Mouse (Mus musculus) skeletal muscle tissue, postnatal 0 days (tissue): ENCODE measurements around the gene Kcnj3. TPM values are rescaled to one million over a fixed set of nuclear protein-coding genes. Genes with fewer than 3 reads are reported as not detected.

ENCODE experiments used
- polyA plus RNA-seq: library from polyadenylated mRNA; unstranded; fragments of >200 nt; fragmentation: Nextera tagmentation; extraction: Ambion mirVana; gene quantifications from 2 replicates; pipeline ENCODE4 v1.2.1, GENCODE M21; 2015

Gene Kcnj3
- polyA plus RNA-seq = 0.77 and 1.1 TPM in 2 replicates

DNA sequence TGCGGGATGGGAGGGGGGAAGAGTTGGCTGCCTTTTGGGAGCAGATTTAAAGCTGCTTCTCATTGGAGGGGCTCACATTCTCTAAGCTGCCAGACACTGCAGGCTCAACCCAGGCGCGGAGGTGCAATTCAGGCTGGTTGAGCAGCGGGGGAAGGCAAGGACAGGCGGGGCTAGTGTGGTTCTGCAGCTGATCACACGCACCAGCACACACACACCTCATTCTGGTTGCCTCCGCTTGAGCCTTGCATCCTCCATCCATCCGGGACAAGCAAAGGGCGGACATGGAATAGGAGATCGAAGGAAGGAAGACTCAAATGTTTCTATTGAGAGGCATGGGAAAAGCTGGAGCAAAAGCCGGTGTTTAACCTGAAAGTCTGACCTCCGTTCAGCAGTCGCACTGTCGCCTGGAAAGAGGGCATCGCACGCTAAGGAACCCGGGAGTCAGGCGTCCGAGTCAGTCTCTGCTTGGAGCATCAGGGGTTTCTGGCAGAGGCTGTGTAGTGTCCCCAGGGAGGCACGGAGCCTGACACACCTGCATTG, at the start of gene Kcnj3:
Kcnj3 (plus strand) TSS at position 250 of the 540 bp plus-strand sequence.

